Mouse (Mus musculus): Measurements from ENCODE around the gene Fbxo4.

Gene Fbxo4

DNA sequence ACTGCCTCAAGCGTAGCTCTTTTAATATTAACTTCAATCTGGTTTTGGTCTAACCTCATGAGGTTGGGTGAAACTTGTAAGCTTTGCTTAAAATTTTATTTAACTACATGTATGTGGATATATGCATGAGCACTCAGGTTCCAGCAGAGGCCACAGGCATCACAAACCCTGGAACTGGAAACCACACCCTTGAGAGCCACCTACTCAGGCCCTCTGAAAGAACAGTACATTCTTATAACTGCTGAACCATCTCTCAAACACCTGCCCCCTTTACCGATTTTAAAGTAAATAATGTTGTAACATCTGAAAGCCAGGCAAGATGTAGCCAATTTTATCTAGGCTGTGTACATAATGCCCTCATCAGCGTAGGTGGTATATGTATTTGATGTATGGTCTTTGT, 498 bp upstream of the Fbxo4 start:
- no peak for DNase-seq (ENCODE audit: low read depth, low spot score)

DNA sequence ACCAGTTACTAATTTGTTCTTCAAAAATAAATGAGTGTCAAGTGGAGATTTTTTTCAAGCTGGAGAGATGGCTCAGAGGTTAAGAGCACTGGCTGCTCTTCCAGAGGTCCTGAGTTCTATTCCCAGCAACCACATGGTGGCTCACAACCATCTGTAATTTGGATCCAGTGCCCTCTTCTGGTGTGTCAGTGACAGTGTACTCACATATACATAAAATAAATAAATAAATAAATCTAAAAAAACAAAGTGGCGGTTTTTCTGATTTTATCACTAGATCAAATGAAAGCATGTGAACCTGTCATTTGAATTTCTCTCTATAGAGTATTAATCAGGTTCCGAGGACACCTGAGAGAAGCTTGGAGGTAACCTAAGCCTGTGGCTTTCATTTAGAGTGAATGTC, 1.1 kb downstream of the Fbxo4 start:
- no peak for DNase-seq (ENCODE audit: low read depth, low spot score)

DNA sequence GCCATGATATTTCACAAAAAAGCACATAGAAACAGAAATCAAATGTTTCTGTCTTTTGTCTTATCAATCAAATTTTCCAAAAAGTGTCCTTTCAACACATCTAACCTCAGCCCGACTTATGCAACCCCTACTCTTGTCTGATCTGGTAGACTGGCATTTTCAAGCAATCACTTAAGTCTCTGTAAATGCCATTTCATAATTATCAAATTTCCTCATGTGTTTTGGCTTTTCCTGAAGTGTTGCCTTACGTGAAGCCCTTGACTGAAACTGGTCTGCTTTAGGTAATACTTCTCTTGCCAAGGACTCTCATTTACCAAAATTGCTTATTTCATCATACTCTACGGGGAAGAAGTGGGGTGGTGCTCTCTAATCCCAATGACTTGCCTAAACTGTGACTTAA, 6.1 kb downstream of the Fbxo4 start:
- DNase-seq (ENCODE audit: low read depth, low spot score) = no peak

DNA sequence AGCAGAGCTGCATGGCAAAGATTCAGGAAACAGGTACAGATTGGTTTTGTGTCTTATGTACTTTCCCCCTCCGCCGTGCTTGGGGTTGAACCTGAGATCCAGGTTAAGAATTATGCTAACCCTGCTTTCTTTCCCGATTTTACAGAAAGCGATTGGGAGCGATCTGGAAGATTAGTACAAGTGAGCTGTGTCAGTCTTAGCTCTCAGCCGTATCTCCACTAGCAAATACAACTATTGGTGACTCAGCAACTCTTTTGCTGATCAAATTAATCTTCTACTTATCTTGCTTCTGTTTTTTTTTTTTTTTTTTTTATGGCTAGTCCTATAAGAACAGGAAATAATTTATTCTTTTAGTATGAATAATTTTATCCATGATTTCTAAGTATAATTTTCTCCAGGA, 9.2 kb downstream of the Fbxo4 start:
- DNase-seq (ENCODE audit: low read depth, low spot score) = no peak

DNA sequence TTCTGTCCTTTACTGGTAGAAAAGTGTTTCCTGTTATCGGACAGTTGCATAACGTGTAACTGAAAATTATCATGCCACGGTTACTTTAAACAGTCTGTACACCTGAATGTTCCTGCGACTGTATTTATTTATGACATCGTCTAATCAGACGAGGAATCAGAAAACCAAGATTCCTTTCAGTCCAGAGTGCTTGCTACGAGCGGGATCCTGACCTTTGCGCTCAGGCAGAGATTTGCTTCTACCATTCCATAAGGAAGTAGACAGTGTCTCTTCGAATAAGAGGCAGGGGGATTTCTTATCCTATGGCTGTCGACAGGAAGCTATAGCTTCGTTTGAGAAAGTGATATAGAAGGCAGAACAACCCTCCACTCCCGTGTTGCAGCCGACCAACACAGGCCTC, 9.6 kb downstream of the Fbxo4 start:
- no peak for DNase-seq (ENCODE audit: low read depth, low spot score)

DNA sequence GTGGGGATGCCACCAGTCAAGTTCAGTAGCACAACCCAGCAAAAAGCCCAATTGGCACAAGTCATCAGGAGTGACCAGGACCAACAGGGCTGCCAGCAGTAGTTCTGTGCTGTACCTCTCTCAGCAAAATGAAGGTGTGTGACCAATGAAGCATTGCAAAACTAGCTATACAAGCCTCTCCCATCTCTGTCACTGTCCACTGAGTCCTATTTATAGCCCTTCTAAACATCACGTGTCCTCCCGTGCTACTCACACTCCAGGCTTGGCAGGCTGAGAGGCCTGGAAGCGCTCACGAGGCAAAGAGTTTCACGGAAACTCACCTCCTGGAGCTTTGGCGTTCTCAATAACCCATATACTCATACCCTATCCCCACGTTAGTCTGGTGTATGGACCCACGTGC, 17.1 kb downstream of the Fbxo4 start:
- no peak for DNase-seq (ENCODE audit: low read depth, low spot score)

DNA sequence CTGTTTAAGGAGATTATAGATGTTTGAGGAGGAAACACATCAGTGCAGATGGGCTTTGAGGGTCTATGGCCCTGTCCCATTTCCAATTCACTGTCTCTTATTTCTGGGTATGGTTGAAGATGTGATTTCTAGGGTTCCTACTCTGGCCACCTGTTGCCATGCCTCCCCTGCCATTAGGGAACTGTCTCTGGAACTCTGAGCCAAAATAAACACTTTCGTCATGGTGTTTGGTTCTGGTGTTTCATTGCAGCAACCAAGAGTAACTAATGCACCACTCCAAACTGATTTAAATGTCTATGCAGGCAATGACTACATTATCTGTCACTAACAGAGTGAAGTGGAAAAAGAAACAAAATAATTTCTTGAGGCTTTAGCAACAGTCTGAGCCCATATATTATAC, 19.3 kb downstream of the Fbxo4 start:
- DNase-seq (ENCODE audit: low read depth, low spot score) = no peak

DNA sequence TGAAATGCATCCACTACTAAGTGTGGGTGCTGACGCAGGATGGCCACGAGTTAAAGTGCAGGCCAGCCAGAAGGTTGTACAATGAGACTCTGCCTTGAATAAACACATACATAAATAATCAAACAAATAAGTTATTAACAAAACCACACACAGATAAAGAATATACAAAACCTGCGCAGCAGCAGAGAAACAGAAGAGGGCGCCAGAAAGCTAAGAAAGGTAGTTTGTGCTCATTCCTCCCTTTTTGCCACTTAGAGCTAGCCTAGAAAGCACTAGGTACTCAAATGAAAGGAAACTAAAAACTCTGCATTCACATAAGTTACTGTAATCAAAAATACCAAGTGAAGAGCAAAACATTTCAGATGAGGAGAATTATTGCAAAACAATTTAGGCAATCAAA, 21.4 kb downstream of the Fbxo4 start:
- DNase-seq (ENCODE audit: low read depth, low spot score) = no peak

DNA sequence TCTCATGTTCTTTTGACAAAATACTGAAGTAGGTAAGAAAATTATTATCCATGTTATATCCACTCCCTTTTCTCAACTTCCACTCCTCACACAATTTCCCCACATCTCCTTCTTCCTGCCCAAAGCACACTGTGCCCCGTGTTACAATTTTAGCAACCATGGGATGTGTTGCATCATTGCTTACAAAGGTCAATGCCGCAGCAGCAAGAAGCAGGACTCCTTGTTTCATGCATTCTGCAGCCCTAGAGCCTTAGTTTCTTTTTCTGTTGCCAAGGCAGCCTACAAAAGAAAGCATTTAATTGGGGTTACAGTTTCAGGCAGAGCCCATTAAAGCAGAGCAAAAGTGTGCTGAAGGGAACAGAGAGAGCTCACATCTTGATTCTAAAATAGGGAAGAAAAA, 24.4 kb downstream of the Fbxo4 start:
- no peak for DNase-seq (ENCODE audit: low read depth, low spot score)

DNA sequence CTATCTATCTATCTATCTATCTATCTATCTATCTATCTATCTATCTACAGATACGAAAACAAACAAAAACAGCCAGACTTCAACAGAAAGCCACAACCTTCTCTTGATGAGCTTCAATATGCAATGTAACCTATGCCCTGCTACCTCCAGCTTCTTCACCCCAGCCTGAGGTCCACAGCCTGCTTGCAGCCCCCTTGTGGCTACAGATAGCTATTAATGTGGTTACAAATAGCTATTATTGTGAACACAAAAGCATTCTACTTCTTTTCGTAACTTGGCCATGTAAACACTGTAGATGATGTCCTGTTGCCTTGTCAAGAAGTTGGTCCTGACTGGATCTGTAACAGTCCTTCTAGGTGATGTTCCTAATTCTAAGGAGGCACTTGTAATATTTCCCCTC, 41.2 kb downstream of the Fbxo4 start:
- DNase-seq (ENCODE audit: low read depth, low spot score) = no peak

DNA sequence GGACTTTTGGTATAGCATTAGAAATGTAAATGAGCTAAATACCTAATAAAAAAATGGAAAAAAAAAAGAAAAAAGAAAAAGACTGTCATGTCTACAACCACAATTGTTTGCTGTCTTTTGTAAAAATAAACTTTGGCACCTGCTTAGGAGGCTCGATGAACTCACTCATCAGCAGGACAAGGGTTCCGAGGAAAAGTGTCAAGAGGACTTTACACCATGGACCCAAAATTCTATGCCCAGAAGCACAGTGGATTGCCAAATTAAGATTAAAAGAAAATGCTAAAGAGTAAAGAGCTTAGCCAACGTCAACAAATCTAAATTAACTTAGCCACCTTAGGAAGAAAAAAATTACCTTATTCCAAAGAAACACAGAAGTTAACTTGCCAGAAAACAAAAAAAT, 43.3 kb downstream of the Fbxo4 start:
- no peak for DNase-seq (ENCODE audit: low read depth, low spot score)

DNA sequence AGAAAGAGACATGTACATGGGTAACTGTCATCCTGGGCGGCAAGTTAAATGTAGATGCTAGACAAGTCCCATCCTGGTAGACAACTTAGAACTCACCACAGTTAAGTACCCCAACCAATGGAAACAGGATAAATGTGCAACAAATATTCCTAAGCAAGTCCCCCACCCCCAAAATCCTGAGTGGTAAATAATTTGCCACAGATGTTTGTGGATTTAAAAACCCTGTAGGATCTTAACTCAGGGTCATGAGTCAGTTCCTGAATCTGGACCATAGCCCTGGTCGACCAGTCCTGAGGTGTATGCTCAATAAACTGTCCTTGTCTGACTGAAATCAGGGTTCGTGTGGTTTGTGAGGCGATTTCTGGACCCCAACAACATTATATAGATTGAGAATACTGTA, 45.9 kb downstream of the Fbxo4 start:
- DNase-seq (ENCODE audit: low read depth, low spot score) = no peak

DNA sequence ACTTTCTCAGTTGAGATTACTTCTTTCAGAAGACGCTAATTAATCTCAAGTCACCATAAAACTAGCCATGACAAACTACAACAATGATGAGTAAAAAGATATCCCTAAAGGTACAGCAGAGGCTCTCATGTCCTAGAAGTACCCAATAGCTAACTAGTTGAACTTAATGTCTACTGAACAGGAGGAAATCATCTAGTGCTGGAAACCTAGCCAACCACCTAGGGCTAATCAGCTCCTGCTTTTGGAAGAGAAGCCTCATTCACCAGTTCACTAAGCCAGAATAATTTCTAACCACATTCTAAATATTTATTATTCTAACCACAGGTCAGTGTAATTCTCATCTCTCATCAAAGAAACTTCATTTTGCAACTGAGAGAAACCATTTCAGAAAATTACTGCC, 47.4 kb downstream of the Fbxo4 start:
- no peak for DNase-seq (ENCODE audit: low read depth, low spot score)

Measured in c-Kit-negative CD71-positive TER-119-positive erythroid progenitor cells, embryonic 14.5 days (primary cell).